Mouse (Mus musculus) fibroblast of lung, adult 2 months (primary cell): Measurements from ENCODE around the gene Zmynd19.

Source experiments
- DNase-seq: peaks from one replicate; pipeline ENCODE4 v3.0.0-alpha.2; 2011; ENCODE audit warnings: low read depth

Zmynd19 gene

GRCm38 (mm10) chr2:24949421-24950188 lies at the start of gene Zmynd19:
Zmynd19 (plus strand) TSS chr2:24949792.
- peak; percentile 79 for DNase-seq

DNA sequence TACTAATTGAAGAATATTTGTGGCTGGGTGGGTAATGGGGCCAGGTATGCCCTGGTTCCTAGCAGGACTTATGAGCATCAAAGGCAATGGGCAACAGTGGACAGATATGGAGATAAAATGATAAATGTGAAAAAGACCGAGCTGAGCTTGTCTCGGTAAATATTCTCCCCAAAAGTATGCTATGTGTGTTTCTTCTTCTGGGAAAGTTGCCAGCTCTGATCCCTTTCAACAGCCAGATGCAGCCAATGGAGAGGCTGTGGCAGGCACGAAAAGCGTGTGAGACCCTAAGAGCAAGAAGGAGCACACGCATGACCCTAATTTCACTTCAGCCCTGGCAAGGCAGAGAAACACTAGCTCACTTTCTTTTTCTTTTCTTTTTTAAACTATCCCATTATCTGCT lies 48.5 kb upstream of the Zmynd19 start:
- no peak for DNase-seq

DNA sequence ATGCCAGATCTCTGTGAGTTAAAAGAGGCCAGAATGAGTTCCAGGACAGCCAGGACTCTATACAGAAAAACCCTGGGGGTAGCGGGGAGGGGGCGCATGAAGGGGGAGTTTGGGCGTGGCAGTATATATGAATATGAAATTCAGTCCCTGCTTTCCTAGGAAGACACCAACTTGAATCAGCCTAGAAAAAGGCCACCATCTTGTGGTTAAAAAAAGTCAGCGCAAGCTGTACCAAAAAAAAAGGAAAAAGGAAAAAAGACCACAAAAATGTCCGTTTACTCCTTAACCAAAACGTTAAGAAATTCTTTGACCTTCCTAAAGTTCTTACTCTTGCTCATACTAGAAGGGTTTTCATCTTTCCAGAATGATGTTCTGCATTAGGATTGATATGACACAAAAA lies 46.6 kb upstream of the Zmynd19 start:
- DNase-seq = no peak

DNA sequence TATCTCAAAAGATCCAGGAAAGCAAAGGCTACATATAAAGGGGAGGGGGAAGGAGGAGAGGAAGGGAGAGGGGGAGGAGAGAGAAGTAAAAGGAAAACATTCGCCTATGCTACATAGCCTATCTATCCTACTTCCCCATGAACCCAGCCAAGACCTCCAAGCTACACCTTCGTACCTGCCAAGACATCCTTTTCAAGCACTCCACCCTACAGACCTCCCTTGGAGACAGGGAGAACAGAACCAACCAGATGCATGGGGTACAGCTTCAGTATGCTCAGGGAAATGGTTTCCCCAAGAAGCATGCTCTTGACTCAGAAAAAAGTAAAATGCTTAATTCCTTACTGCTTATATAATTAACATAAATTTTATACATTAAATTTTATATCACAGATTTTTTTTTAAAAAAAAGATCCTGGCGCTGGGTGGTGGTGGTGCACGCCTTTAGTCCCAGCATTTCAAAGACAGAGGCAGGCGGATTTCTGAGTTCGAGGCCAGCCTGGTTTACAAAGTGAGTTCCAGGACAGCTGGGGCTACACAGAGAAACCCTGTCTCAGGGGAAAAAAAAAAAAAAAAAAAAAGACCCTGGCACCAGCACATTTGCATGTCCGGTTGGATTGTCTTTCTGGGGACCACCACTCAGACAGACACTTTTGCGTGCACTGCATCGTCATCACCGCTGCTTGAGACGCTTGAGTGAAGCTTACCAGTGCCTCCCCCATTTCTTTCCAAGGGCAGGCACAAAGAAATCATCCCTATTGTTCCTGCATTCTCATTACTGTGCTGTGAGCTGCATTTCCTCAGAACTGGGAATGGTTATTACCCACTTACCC lies 44.6 kb upstream of the Zmynd19 start:
- DNase-seq = no peak

- no peak for DNase-seq
Measured at GRCm38 (mm10) chr2:24905653-24906155, 43.9 kb upstream of the Zmynd19 start.

DNA sequence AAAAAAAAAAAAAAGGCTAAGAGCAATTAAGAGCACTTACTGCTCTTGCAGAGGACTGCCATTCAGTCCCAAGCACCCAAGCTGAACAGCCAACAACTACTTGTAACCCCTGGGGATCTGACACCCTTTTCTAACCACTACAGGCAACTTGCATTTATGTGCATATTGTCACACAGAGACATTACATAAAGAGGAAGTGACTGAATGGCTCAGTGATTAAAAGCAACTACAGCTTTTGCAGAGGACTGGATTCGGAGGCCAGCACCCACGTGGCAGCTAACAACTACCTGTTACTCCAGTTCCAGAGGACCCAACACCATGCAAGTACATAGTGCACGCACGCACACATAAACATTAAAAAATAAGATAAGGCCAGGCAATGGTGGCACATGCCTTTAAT lies 39.1 kb upstream of the Zmynd19 start:
- no peak for DNase-seq

- no peak for DNase-seq
Measured at GRCm38 (mm10) chr2:24912189-24912588, 37.4 kb upstream of the Zmynd19 start.

DNA sequence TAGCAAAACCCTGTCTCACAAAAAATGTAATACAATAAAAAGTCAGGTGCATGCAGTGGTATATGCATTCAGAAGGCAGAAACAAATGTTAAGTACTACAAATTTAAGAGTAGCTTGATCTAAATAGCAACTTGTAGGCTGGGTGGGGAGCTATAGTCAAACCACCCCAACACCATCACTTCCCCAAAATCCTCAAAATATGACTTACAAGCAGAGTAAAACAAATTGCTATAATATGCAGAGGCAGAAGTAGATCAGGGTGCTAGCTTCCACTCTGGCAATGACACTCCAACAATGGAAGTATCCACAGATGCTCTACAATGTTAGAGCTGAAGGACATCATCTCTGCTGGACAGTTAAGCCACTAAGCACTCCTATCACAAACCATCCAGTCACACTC lies 37.0 kb upstream of the Zmynd19 start:
- no peak for DNase-seq

DNA sequence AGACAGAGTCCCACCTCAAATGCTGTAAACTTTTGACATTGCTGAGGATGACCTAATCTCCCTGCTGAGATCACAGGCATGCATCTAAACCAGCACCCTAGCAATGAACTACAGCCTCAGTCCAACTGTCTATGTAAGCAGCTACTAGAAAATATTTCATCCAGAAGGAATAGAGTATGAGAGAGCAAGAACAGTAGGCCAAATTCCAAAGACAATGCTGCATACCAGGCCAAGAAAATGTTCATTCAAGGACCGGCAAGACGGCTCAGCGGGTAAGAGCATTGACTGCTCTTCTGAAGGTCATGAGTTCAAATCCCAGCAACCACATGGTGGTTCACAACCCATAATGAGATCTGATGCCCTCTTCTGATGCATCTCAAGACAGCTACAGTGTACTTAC lies 34.8 kb upstream of the Zmynd19 start:
- DNase-seq = no peak

GRCm38 (mm10) chr2:24918930-24919838 lies 30.4 kb upstream of the Zmynd19 start, which contains the start of gene Ehmt1:
Ehmt1 (minus strand) TSS chr2:24919614.
- DNase-seq = peak; percentile 68

- no peak for DNase-seq
Measured at GRCm38 (mm10) chr2:24919839-24920175, 29.8 kb upstream of the Zmynd19 start.

DNA sequence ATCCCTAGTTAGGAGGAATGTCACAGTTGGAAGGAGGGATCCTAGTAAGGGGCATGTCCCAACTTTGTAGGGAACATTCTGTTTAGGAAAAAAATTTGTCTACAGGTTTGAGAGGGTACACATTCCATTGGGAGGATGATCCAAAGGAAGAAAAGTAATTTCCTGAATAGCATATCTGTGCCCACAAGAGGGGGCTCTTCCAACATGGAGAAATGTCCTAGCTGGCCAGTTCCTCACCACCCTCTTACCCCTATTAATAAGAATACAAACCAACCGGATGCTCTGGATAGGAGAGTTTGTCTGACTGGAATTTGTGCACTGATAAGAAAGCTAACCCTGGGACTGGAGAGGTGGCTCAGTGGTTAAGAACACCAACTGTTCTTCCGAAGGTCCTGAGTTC lies 26.0 kb upstream of the Zmynd19 start:
- DNase-seq = no peak

DNA sequence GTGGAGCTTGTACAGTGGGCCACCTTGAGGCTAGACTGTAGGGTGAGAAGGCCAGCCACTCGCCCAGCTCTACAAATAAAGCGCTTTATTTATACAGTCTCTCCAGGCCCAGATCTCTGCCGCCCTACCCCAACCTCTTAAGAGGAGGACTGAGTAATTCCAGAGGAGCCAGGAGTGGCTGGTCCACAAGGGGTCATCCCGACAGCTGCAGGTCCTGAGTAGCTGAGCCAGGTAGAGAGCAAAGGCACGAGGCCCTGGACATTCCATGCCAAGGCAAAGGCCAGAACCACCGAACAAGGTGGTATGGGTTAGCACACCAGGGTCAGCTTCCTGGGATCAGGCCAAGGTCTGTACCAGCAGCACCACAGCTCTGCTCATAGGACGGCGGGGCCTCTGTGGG lies 24.3 kb upstream of the Zmynd19 start:
- no peak for DNase-seq

GRCm38 (mm10) chr2:24926345-24926964 lies 23.1 kb upstream of the Zmynd19 start:
- no peak for DNase-seq

- DNase-seq = no peak
Measured at GRCm38 (mm10) chr2:24926965-24927358, 22.6 kb upstream of the Zmynd19 start.

GRCm38 (mm10) chr2:24927810-24928479 lies 21.6 kb upstream of the Zmynd19 start:
- DNase-seq = no peak

GRCm38 (mm10) chr2:24929119-24929518 lies 20.5 kb upstream of the Zmynd19 start:
- no peak for DNase-seq

GRCm38 (mm10) chr2:24929593-24929992 lies 20.0 kb upstream of the Zmynd19 start:
- no peak for DNase-seq

DNA sequence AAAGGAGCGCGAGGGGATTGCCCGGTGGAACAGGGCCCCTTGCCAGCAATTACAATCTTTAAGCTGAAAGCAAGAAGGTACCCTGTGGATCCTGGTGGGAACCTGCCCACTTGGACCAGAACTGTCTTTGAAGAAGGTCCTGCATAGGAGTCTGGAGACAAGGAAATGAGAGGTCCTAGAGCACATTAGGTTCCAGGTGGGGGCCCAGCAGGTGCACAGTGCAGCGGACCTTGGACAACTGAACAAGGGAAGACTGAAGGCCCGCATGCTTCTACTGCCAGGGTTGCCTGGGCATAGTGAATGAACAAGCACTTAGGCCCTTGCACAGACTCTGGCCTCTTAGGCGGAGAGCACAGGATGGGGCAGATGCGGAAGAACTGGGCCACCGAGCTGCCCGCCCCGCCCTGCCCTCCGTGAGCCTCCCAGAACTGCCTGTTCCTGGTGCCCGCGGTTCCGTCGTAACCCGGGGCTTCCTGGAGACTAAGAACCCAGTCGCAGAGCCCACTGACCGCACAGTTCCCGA lies 15.1 kb upstream of the Zmynd19 start:
- DNase-seq = no peak

DNA sequence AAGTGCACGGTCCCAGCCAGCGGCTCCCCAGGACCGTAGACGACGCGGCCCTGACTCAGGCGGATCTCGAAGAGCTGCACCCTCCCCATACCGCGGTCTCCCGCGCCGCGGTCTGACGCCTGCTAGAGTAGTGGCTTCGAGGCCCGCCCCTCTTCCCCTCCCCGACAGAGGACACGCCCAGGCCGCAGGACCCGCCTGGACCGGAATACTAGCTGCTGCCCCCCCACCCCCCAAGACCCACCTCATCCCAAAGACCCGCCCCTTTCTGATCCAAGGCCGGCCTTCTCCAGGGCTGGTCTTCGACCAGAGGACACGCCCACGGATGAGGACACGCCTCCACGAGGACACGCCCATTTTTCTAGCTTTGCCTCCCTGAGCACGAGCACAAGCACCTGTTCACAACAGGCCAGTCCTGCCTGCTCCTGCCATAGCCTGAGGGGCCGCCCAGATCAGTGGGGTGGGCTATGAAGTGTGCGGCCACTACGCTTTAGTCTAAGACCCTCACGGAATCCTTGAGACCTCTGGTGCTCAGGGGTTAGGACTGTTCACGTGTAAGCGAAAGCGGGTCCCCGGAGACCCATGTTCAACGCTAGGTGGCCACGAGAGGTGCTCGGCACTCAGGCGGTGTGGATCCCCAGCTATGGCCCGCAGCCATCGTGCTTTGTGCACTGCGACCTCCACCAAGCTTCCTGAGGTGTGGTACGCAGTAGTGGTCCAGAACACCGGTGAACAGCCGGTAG lies 14.4 kb upstream of the Zmynd19 start, which contains the start of gene Arrdc1:
Arrdc1 (minus strand) TSS at position 196 of the 740 bp plus-strand sequence.
- DNase-seq = peak; percentile 81
